ENCODE assay signal across 13 mouse cellular contexts in the genomic region with DNA sequence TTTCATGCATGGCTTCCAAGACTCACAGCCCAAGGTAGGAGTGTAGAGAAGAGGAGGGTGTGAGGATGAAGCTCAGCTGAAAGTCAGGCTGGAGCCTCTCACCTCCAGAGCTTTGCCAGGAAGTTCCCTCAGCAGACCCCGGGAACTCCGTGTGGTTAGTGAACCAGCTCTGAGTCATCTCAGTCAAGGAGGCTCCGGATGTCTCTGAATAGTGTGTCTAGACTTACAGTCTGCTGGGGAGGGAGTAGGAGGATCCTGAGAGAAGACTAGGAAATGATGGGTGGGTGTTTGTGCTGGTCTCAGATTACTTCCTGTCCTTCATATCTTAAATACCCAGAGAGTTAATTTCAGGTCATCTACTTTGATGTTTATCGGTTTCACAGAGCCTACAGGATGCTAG.
A peak's percentile ranks its signal among the peaks of the same experiment; 100 is the strongest.
DNase-seq lines count a peak whose midpoint lies in the region; ATAC-seq lines count a peak whose summit lies in the region.
"Had no signal": no experiment of that assay in that cellular context is flagged by ENCODE, and none has a peak within 500 bp of the region (broad histone marks: within the 10 kb centered on the region; RNA-seq: fewer than 3 reads in every experiment).

No protein-coding gene starts in this region.

- H3K27me3 ChIP-seq in heart, embryonic 14.5 days (ENCODE audit: control insufficient read depth, insufficient read depth, low read length), result no peaks in the 10 kb centered on the region
- no peaks in the 10 kb centered on the region for H3K27me3 ChIP-seq in heart, embryonic 11.5 days (ENCODE audit: control insufficient read depth, insufficient read depth, low read length)
- H3K27me3 ChIP-seq: embryonic facial prominence, embryonic 15.5 days; neural tube, embryonic 12.5 days had no signal

- no peak overlapping the region for H3K4me3 ChIP-seq in heart, embryonic 14.5 days (ENCODE audit: control insufficient read depth in 1 of 2, insufficient read depth in 1 of 2, low read depth in 1 of 2, low read length in 2 of 2)
- no peak overlapping the region for H3K4me3 ChIP-seq in heart, embryonic 11.5 days (ENCODE audit: low read depth, low read length)
- H3K4me3 ChIP-seq: embryonic facial prominence, embryonic 15.5 days; neural tube, embryonic 12.5 days had no signal

- no peak overlapping the region for H3K27ac ChIP-seq in heart, embryonic 14.5 days (replicated peaks in 1 of 2; ENCODE audit: control insufficient read depth in 1 of 2, insufficient read depth in 1 of 2, low read depth in 2 of 2, low read length in 2 of 2)
- no peak overlapping the region for H3K27ac ChIP-seq in heart, embryonic 11.5 days (ENCODE audit: low read depth, low read length)
- H3K27ac ChIP-seq: embryonic facial prominence, embryonic 15.5 days; macrophage; neural tube, embryonic 12.5 days had no signal

- H3K36me3 ChIP-seq in heart, embryonic 14.5 days (ENCODE audit: control insufficient read depth, insufficient read depth, low read length), result no peaks in the 10 kb centered on the region
- H3K36me3 ChIP-seq in heart, embryonic 11.5 days (ENCODE audit: control insufficient read depth, insufficient read depth, low read length), result no peaks in the 10 kb centered on the region
- H3K36me3 ChIP-seq: embryonic facial prominence, embryonic 15.5 days; neural tube, embryonic 12.5 days had no signal

- 46% methylated on average over 4 of the region's 4 CpGs for WGBS in heart, embryonic 14.5 days
- 51% methylated on average over 4 of the region's 4 CpGs for WGBS in heart, embryonic 11.5 days (ENCODE audit: insufficient replicate concordance)

- no peaks in the 10 kb centered on the region for H3K4me1 ChIP-seq in heart, embryonic 14.5 days (ENCODE audit: control insufficient read depth in 2 of 2, insufficient read depth in 2 of 2, low read length in 2 of 2)
- H3K4me1 ChIP-seq in heart, embryonic 11.5 days (ENCODE audit: control insufficient read depth, insufficient read depth, low read length), result no peaks in the 10 kb centered on the region
- H3K4me1 ChIP-seq: embryonic facial prominence, embryonic 15.5 days had no signal

- ATAC-seq in heart, embryonic 14.5 days (ENCODE audit: insufficient number of reproducible peaks, insufficient read depth, low FRiP score, low read depth), result peak; percentile 59; the same call in 1 of the 2 replicates
- ATAC-seq in heart, embryonic 11.5 days (replicated peaks; ENCODE audit: insufficient number of reproducible peaks, low FRiP score, low TSS enrichment), result no peak
- no peak for ATAC-seq in megakaryocyte-erythroid progenitor cell, adult 5-6 weeks (replicated peaks; ENCODE audit: low FRiP score, low TSS enrichment, poor library complexity, severe bottlenecking)
- ATAC-seq: forebrain, postnatal 0 days had no signal

- H3K9me3 ChIP-seq in heart, embryonic 14.5 days (ENCODE audit: control insufficient read depth, low read length), result no peaks in the 10 kb centered on the region
- H3K9me3 ChIP-seq in heart, embryonic 11.5 days (replicated peaks; ENCODE audit: control insufficient read depth, low read length), result no peaks in the 10 kb centered on the region
- H3K9me3 ChIP-seq: embryonic facial prominence, embryonic 15.5 days; neural tube, embryonic 12.5 days had no signal

- no peak overlapping the region for H3K9ac ChIP-seq in heart, embryonic 14.5 days (ENCODE audit: low read length)
- H3K9ac ChIP-seq in heart, embryonic 11.5 days (ENCODE audit: low read depth, low read length), result no peak overlapping the region
- H3K9ac ChIP-seq: embryonic facial prominence, embryonic 15.5 days; forebrain, postnatal 0 days; neural tube, embryonic 12.5 days had no signal

- H3K4me2 ChIP-seq in heart, embryonic 14.5 days (ENCODE audit: low read length), result no peak overlapping the region
- H3K4me2 ChIP-seq in heart, embryonic 11.5 days, result no peak overlapping the region
- H3K4me2 ChIP-seq: embryonic facial prominence, embryonic 15.5 days; neural tube, embryonic 12.5 days had no signal

- intact Hi-C loops in left cerebral cortex, postnatal 14 days (cut with DNase I), result no loop called here

- DNase-seq in 3T3-L1 (ENCODE audit: low read depth, low spot score), result peak; percentile 96
- peak; percentile 18 for DNase-seq in embryo, embryonic 10.5 days (ENCODE audit: low spot score)
- peak; percentile 21 to 45 for DNase-seq in left cerebral cortex, postnatal 14 days (ENCODE audit: low spot score in 2 of 2)
- no peak for DNase-seq in testis, postnatal 14 days (ENCODE audit: low spot score)
- no peak for DNase-seq in spleen, adult 12 weeks (ENCODE audit: low spot score)
- DNase-seq: cerebellum, adult 18-20 months; forebrain, postnatal 0 days had no signal

Comparison
In these comparisons a context has a peak if more than half of its experiments do, and no peak if none do; other contexts are left out.
1. DNase-seq: peak in 3T3-L1 (single experiment), embryo, embryonic 10.5 days (single experiment) and left cerebral cortex, postnatal 14 days (2 of 2); none in testis, postnatal 14 days (single experiment) and spleen, adult 12 weeks (single experiment).